Mouse (Mus musculus) stomach, embryonic 16.5 days (tissue): ENCODE results near the gene Dnajc25. TPM values are rescaled to one million over a fixed set of nuclear protein-coding genes. Genes with fewer than 3 reads are reported as not detected.

Source experiments
- ATAC-seq: fragments of 200-750 bp; cut with Nextera tagmentation; 2 replicates; pipeline ENCODE4 v1.8.0; 2017; ENCODE audit warnings: moderate number of reproducible peaks, moderate TSS enrichment; ENCODE audit not compliant: insufficient read depth, low FRiP score
- H3K27ac ChIP-seq: fragments of 300-500 bp; sonication (generic); 2 replicates; pipeline ENCODE4 v1.5.1; 2014; ENCODE audit warnings: low read length
- H3K27me3 ChIP-seq: fragments of 300-500 bp; sonication (generic); 2 replicates; pipeline ENCODE4 v1.6.1; 2014; ENCODE audit warnings: low read length, control low read depth, mixed read lengths; ENCODE audit not compliant: control insufficient read depth, insufficient read depth
- H3K36me3 ChIP-seq: fragments of 300-500 bp; sonication (generic); 2 replicates; pipeline ENCODE4 v1.6.1; 2014; ENCODE audit warnings: low read length; ENCODE audit not compliant: control insufficient read depth, insufficient read depth
- H3K4me1 ChIP-seq: fragments of 300-500 bp; sonication (generic); 2 replicates; pipeline ENCODE4 v1.6.1; 2014; ENCODE audit warnings: low read length, control low read depth, mixed read lengths; ENCODE audit not compliant: control insufficient read depth, insufficient read depth
- H3K4me2 ChIP-seq: fragments of 300-500 bp; sonication (generic); 2 replicates; pipeline ENCODE4 v1.6.1; 2014; ENCODE audit warnings: low read depth, low read length, mixed read lengths
- H3K4me3 ChIP-seq: fragments of 300-500 bp; sonication (generic); replicated peaks from 2 replicates; pipeline ENCODE4 v1.5.1; 2014; ENCODE audit warnings: mild to moderate bottlenecking, low read length
- H3K9ac ChIP-seq: fragments of 300-500 bp; sonication (generic); 2 replicates; pipeline ENCODE4 v1.6.1; 2014; ENCODE audit warnings: low read length
- H3K9me3 ChIP-seq: fragments of 300-500 bp; sonication (generic); replicated peaks from 2 replicates; pipeline ENCODE4 v1.6.1; 2016; ENCODE audit warnings: low read length, control low read depth; ENCODE audit not compliant: control insufficient read depth
- WGBS: fragments of 180-500 bp; shearing (Covaris S2); extraction: QIAGEN DNeasy Blood & Tissue Kit; methylation state at CpG from one replicate; pipeline ENCODE4 v1.1.7; 2014; 5-methylcytosine and 5-hydroxymethylcytosine counted together
- polyA plus RNA-seq: library from polyadenylated mRNA; unstranded; fragments of >200 nt; fragmentation: Nextera tagmentation; extraction: Ambion mirVana; gene quantifications from 2 replicates; pipeline ENCODE4 v1.2.1, GENCODE M21; 2015

The Dnajc25 gene
- polyA plus RNA-seq, 1 experiment from 2014 or later, result 8.3 TPM

GRCm38 (mm10) chr4:59037525-59037924, 42.7 kb downstream of the Dnajc25 start:
- Histone ChIP-seq H3K4me3 (no peak overlapping the region), H3K36me3 (0 out of 2 replicates have a peak, but pooled peaks cover 5% of the 10 kb centered on the region), H3K4me1 (peaks cover 9% of the 10 kb centered on the region; the same call in 1 of the 2 replicates), H3K9me3 (no peaks in the 10 kb centered on the region), H3K27me3 (no peaks in the 10 kb centered on the region), H3K4me2 (no peak overlapping the region), H3K9ac (no peak overlapping the region), H3K27ac (no peak overlapping the region)
- ATAC-seq, result no peak
- WGBS, result 76% methylated on average over 3 of the region's 3 CpGs

GRCm38 (mm10) chr4:59040397-59041287, 45.8 kb downstream of the Dnajc25 start:
- ATAC-seq, result no peak
- Histone ChIP-seq H3K4me1 (peaks cover 9% of the 10 kb centered on the region; the same call in 1 of the 2 replicates), H3K27ac (no peak overlapping the region), H3K4me3 (no peak overlapping the region), H3K27me3 (no peaks in the 10 kb centered on the region), H3K9ac (no peak overlapping the region), H3K4me2 (no peak overlapping the region), H3K36me3 (peaks cover 10% of the 10 kb centered on the region; the same call in 1 of the 2 replicates), H3K9me3 (0 out of 2 replicates have a peak, but pooled peaks cover 2% of the 10 kb centered on the region)
- WGBS, result 80% methylated on average over 11 of the region's 11 CpGs

- no peak for ATAC-seq
- Histone ChIP-seq H3K4me3 (no peak overlapping the region), H3K4me1 (no peaks in the 10 kb centered on the region), H3K9ac (no peak overlapping the region), H3K27ac (no peak overlapping the region), H3K36me3 (peaks cover 10% of the 10 kb centered on the region; the same call in 1 of the 2 replicates), H3K9me3 (0 out of 2 replicates have a peak, but pooled peaks cover 2% of the 10 kb centered on the region), H3K4me2 (no peak overlapping the region), H3K27me3 (no peaks in the 10 kb centered on the region)
- 94% methylated on average over 5 of the region's 5 CpGs for WGBS
These were observed 48.2 kb downstream of the Dnajc25 start for GRCm38 (mm10) chr4:59043074-59043473.

- no peak overlapping the region for H3K4me3 ChIP-seq
- 52% methylated on average over 6 of the region's 6 CpGs for WGBS
- no peaks in the 10 kb centered on the region for H3K27me3 ChIP-seq
- H3K27ac ChIP-seq, result no peak overlapping the region
- H3K36me3 ChIP-seq, result peaks cover 10% of the 10 kb centered on the region; the same call in 1 of the 2 replicates
- H3K9ac ChIP-seq, result no peak overlapping the region
- H3K9me3 ChIP-seq, result 0 out of 2 replicates have a peak, but pooled peaks cover 2% of the 10 kb centered on the region
- H3K4me1 ChIP-seq, result no peaks in the 10 kb centered on the region
- ATAC-seq, result no peak
- H3K4me2 ChIP-seq, result no peak overlapping the region
These were observed 49.0 kb downstream of the Dnajc25 start for GRCm38 (mm10) chr4:59043891-59044290.

- 40% methylated on average over 3 of the region's 3 CpGs for WGBS
- Histone ChIP-seq H3K4me1 (no peaks in the 10 kb centered on the region), H3K27ac (no peak overlapping the region), H3K9ac (no peak overlapping the region), H3K9me3 (0 out of 2 replicates have a peak, but pooled peaks cover 2% of the 10 kb centered on the region), H3K4me3 (no peak overlapping the region), H3K4me2 (no peak overlapping the region), H3K27me3 (no peaks in the 10 kb centered on the region), H3K36me3 (peaks cover 5% of the 10 kb centered on the region; the same call in 1 of the 2 replicates)
- no peak for ATAC-seq
These were observed 52.4 kb downstream of the Dnajc25 start for GRCm38 (mm10) chr4:59047222-59047621.

- H3K4me1 ChIP-seq, result no peaks in the 10 kb centered on the region
- no peak overlapping the region for H3K9ac ChIP-seq
- no peaks in the 10 kb centered on the region for H3K9me3 ChIP-seq
- no peak overlapping the region for H3K4me3 ChIP-seq
- 94% methylated on average over 1 of the region's 1 CpGs for WGBS
- no peak overlapping the region for H3K27ac ChIP-seq
- H3K4me2 ChIP-seq, result no peak overlapping the region
- no peaks in the 10 kb centered on the region for H3K27me3 ChIP-seq
- no peaks in the 10 kb centered on the region for H3K36me3 ChIP-seq
- no peak for ATAC-seq
These were observed 56.2 kb downstream of the Dnajc25 start for GRCm38 (mm10) chr4:59051081-59051480.

GRCm38 (mm10) chr4:59057929-59058328, 63.1 kb downstream of the Dnajc25 start:
- Histone ChIP-seq H3K4me3 (no peak overlapping the region), H3K27ac (no peak overlapping the region), H3K9me3 (no peaks in the 10 kb centered on the region), H3K9ac (no peak overlapping the region), H3K4me1 (no peaks in the 10 kb centered on the region), H3K4me2 (no peak overlapping the region), H3K36me3 (no peaks in the 10 kb centered on the region), H3K27me3 (no peaks in the 10 kb centered on the region)
- ATAC-seq, result no peak
- 85% methylated on average over 3 of the region's 3 CpGs for WGBS

- Histone ChIP-seq H3K4me2 (no peak overlapping the region), H3K9me3 (no peaks in the 10 kb centered on the region), H3K27ac (no peak overlapping the region), H3K4me1 (no peaks in the 10 kb centered on the region), H3K27me3 (no peaks in the 10 kb centered on the region), H3K36me3 (no peaks in the 10 kb centered on the region), H3K4me3 (no peak overlapping the region), H3K9ac (no peak overlapping the region)
- 74% methylated on average over 12 of the region's 12 CpGs for WGBS
- no peak for ATAC-seq
These were observed 67.7 kb downstream of the Dnajc25 start for GRCm38 (mm10) chr4:59062526-59062925.

- Histone ChIP-seq H3K9me3 (no peaks in the 10 kb centered on the region), H3K4me1 (no peaks in the 10 kb centered on the region), H3K9ac (no peak overlapping the region), H3K4me3 (no peak overlapping the region), H3K36me3 (no peaks in the 10 kb centered on the region), H3K27ac (no peak overlapping the region), H3K4me2 (no peak overlapping the region), H3K27me3 (no peaks in the 10 kb centered on the region)
- no peak for ATAC-seq
- WGBS, result 49% methylated on average over 3 of the region's 3 CpGs
These were observed 74.4 kb downstream of the Dnajc25 start for GRCm38 (mm10) chr4:59069276-59069675.
